Mouse (Mus musculus) midbrain, embryonic 16.5 days (tissue): ENCODE results near the gene Phactr1. TPM values are rescaled to one million over a fixed set of nuclear protein-coding genes. Genes with fewer than 3 reads are reported as not detected.
A peak's percentile ranks its signal among the peaks of the same experiment; 100 is the strongest.

ENCODE experiments used
- ATAC-seq: fragments of 200-750 bp; cut with Nextera tagmentation; 2 replicates; pipeline ENCODE4 v1.8.0; 2017; ENCODE audit warnings: moderate TSS enrichment
- H3K27ac ChIP-seq: fragments of 300-500 bp; sonication (generic); 2 replicates; pipeline ENCODE4 v1.5.1; 2014; ENCODE audit warnings: mild to moderate bottlenecking, low read length, mixed read lengths
- H3K27me3 ChIP-seq: fragments of 300-500 bp; sonication (generic); 2 replicates; pipeline ENCODE4 v1.6.1; 2014; ENCODE audit warnings: low read depth, low read length, mixed read lengths; ENCODE audit not compliant: control insufficient read depth, insufficient read depth
- H3K36me3 ChIP-seq: fragments of 300-500 bp; sonication (generic); 2 replicates; pipeline ENCODE4 v1.6.1; 2014; ENCODE audit warnings: mild to moderate bottlenecking, low read length, moderate library complexity, mixed read lengths; ENCODE audit not compliant: control insufficient read depth, insufficient read depth
- H3K4me1 ChIP-seq: fragments of 300-500 bp; sonication (generic); 2 replicates; pipeline ENCODE4 v1.6.1; 2014; ENCODE audit warnings: mild to moderate bottlenecking, low read length, mixed read lengths; ENCODE audit not compliant: control insufficient read depth, insufficient read depth
- H3K4me2 ChIP-seq: fragments of 300-500 bp; sonication (generic); 2 replicates; pipeline ENCODE4 v1.6.1; 2014; ENCODE audit warnings: mild to moderate bottlenecking, low read length, mixed read lengths
- H3K4me3 ChIP-seq: fragments of 300-500 bp; sonication (generic); 2 replicates; pipeline ENCODE4 v1.5.1; 2014; ENCODE audit warnings: low read depth, mild to moderate bottlenecking, low read length, moderate library complexity, mixed read lengths
- H3K9ac ChIP-seq: fragments of 300-500 bp; sonication (generic); 2 replicates; pipeline ENCODE4 v1.6.1; 2014; ENCODE audit warnings: low read depth, low read length, mixed read lengths
- H3K9me3 ChIP-seq: fragments of 300-500 bp; sonication (generic); replicated peaks from 2 replicates; pipeline ENCODE4 v1.6.1; 2014; ENCODE audit warnings: mild to moderate bottlenecking, low read length, mixed read lengths; ENCODE audit not compliant: control insufficient read depth, poor library complexity, severe bottlenecking
- WGBS: fragments of 180-500 bp; shearing (Covaris S2); extraction: QIAGEN DNeasy Blood & Tissue Kit; methylation state at CpG from one replicate; pipeline ENCODE4 v1.1.7; 2014; 5-methylcytosine and 5-hydroxymethylcytosine counted together
- polyA plus RNA-seq: library from polyadenylated mRNA; unstranded; fragments of >200 nt; fragmentation: Nextera tagmentation; extraction: Ambion mirVana; gene quantifications from 2 replicates; pipeline ENCODE4 v1.2.1, GENCODE M21; 2015

The Phactr1 gene
- polyA plus RNA-seq, 1 experiment from 2014 or later = 62.5 TPM

DNA sequence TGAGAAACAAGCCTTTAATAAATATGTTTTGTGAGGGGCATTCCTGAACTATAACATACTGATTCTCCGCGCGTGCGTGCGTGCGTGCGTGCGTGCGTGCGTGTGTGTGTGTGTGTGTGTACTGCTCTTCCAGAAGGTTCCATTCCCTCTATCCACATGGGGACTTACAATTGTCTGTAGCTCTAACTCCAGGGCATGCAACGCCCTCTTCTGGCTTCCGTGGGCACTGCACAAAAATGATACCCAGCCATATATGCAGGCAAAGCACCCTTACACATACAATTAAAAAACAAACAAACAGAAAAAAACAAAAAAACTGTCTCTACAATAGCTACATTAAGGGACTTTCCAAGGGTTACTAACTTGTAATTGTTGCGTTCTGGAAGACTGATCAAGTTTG, 108.8 kb downstream of the Phactr1 start:
- WGBS = 90% methylated on average over 13 of the region's 13 CpGs
- Histone ChIP-seq H3K27me3 (no peaks in the 10 kb centered on the region), H3K4me3 (no peak overlapping the region), H3K9ac (no peak overlapping the region), H3K4me1 (0 out of 2 replicates have a peak, but pooled peaks cover 4% of the 10 kb centered on the region), H3K4me2 (no peak overlapping the region), H3K9me3 (no peaks in the 10 kb centered on the region), H3K36me3 (no peaks in the 10 kb centered on the region), H3K27ac (no peak overlapping the region)
- no peak for ATAC-seq

DNA sequence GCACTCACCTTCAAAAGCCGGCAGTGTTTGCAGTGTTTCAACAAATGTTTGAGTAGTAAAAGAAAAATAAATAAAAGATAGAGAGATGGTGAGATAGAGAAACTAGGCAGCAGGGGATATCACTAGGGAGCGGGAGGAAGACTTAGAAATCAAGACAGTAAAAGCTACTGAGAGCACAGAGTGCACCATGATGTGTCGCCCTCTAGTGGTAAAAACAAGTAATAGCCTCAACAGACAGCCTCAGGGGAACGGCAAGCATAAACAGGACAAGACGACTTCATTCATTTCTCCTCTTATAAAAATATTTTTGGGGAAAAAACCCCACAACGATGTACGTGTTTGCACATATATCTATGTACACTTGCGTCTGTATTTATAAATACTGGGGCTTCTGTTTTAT, 111.9 kb downstream of the Phactr1 start:
- Histone ChIP-seq H3K27ac (no peak overlapping the region), H3K9me3 (no peaks in the 10 kb centered on the region), H3K9ac (no peak overlapping the region), H3K4me1 (0 out of 2 replicates have a peak, but pooled peaks cover 4% of the 10 kb centered on the region), H3K4me2 (no peak overlapping the region), H3K36me3 (no peaks in the 10 kb centered on the region), H3K4me3 (no peak overlapping the region), H3K27me3 (no peaks in the 10 kb centered on the region)
- ATAC-seq = no peak
- WGBS = 20% methylated on average over 8 of the region's 8 CpGs

DNA sequence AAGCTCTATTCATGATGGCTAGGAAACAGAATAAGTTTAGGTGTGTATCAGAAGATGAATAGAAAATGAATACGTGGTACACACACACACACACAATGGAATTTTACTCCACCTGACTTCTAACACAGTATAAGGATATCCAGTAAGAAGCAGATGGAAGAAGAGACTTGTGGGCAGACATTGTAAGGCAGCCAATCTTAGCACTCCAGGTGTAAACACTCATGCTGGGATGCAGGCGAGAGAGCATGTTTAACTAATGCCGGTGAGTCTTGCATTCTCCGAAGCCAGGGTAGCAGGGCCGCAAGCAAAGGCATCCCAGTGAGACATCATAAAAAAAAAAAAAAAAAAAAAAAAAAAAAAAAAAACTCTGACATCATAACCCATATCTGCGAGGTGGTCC, 120.1 kb downstream of the Phactr1 start:
- WGBS = 89% methylated on average over 6 of the region's 6 CpGs
- Histone ChIP-seq H3K36me3 (no peaks in the 10 kb centered on the region), H3K4me2 (no peak overlapping the region), H3K4me3 (no peak overlapping the region), H3K27me3 (no peaks in the 10 kb centered on the region), H3K4me1 (peaks cover 7% of the 10 kb centered on the region), H3K9me3 (no peaks in the 10 kb centered on the region), H3K9ac (no peak overlapping the region), H3K27ac (no peak overlapping the region)
- no peak for ATAC-seq

DNA sequence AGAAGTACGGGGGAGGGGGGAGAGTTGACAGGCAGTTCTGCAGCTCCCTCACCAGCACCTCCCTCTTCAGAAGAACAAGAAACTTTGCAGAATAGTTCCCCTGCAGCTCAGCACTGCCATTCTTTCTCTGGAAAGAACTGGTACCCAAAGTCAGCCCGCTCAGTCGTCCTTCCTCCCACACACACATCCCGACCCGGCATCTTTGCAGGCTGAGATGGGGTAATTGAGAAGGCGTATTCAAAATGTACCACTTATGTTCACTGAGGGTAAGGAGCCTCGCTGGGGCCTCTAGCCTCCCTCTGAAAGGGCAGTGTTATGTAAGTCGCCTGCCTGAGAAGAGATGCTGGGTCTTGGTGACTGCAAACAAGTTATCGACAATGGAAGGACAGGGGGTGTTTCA, 123.9 kb downstream of the Phactr1 start:
- Histone ChIP-seq H3K36me3 (no peaks in the 10 kb centered on the region), H3K27ac (no peak overlapping the region), H3K4me3 (no peak overlapping the region), H3K4me1 (peaks cover 5% of the 10 kb centered on the region; the same call in 1 of the 2 replicates), H3K4me2 (no peak overlapping the region), H3K9ac (no peak overlapping the region), H3K27me3 (no peaks in the 10 kb centered on the region), H3K9me3 (no peaks in the 10 kb centered on the region)
- no peak for ATAC-seq
- 31% methylated on average over 9 of the region's 9 CpGs for WGBS

DNA sequence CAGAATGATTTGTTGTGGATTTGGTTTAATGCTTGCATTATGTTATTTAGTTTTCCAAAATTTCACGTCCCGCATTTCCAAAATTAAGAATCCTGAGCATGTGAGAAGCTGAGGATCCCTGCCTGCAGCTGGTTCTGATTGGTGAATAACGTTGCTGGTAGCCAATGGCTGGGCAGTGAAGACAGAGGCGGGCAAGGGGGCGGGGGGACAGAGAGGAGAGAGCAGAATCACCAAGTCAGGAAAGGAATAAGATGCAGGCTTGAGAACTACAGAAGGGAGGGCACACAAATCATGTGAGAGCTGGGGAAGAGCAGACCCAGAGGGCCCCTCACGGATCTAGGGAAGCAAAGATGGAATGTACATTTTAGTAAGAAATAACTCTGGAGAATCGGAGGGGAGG, 132.3 kb downstream of the Phactr1 start:
- H3K4me1 ChIP-seq = peaks cover 11% of the 10 kb centered on the region; the same call in 1 of the 2 replicates
- H3K9me3 ChIP-seq = 0 out of 2 replicates have a peak, but pooled peaks cover 2% of the 10 kb centered on the region
- H3K4me3 ChIP-seq = 0 out of 2 replicates have a peak overlapping the region, but pooled peaks have one; percentile 4
- peak overlapping the region; percentile 49 for H3K4me2 ChIP-seq
- H3K9ac ChIP-seq = peak overlapping the region; percentile 12; the same call in 1 of the 2 replicates
- no peaks in the 10 kb centered on the region for H3K36me3 ChIP-seq
- 17% methylated on average over 7 of the region's 7 CpGs for WGBS
- no peaks in the 10 kb centered on the region for H3K27me3 ChIP-seq
- no peak overlapping the region for H3K27ac ChIP-seq
- ATAC-seq = peak; percentile 81

DNA sequence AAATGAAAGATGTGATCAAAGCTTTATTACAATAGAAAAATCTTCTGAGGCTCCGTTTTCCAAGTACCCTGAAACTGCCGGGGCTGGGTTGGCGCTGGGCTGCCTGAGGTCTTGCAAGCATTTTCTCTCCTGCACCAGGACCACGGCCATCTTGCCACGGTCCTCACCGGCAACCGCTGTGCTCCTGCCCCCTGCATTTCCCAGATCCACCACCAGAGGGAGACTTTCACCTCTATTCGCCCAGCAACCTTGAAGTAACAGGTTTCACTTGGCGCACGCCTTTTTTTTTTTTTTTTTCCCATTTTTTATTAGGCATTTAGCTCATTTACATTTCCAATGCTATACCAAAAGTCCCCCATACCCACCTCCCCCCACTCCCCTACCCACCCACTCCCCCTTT, 138.0 kb downstream of the Phactr1 start:
- Histone ChIP-seq H3K4me1 (peaks cover 16% of the 10 kb centered on the region), H3K27ac (no peak overlapping the region), H3K9ac (no peak overlapping the region), H3K27me3 (no peaks in the 10 kb centered on the region), H3K9me3 (0 out of 2 replicates have a peak, but pooled peaks cover 2% of the 10 kb centered on the region), H3K4me2 (no peak overlapping the region), H3K36me3 (no peaks in the 10 kb centered on the region), H3K4me3 (no peak overlapping the region)
- 56% methylated on average over 10 of the region's 10 CpGs for WGBS
- no peak for ATAC-seq

DNA sequence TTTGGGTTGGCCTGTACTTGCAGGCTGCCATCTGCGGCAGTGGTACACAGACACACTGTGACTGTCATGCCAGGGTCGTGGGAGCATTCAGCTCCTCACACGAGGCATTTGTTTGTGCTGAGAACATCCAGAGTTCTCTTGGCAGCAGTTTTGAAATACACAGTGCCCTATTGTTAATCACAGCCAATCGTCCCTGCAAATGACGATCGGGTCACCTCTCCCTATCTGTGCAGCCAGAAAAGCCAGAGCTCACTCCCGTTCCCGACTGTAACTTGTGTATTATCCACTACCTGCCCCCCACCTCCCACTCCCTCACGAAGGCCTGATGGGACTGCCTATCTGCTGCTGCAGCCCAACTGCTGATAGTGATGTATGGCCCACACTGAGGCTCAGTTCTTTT, 140.1 kb downstream of the Phactr1 start:
- Histone ChIP-seq H3K27ac (no peak overlapping the region), H3K36me3 (no peaks in the 10 kb centered on the region), H3K9me3 (0 out of 2 replicates have a peak, but pooled peaks cover 2% of the 10 kb centered on the region), H3K4me2 (no peak overlapping the region), H3K9ac (no peak overlapping the region), H3K27me3 (no peaks in the 10 kb centered on the region), H3K4me1 (peaks cover 13% of the 10 kb centered on the region; the same call in 1 of the 2 replicates), H3K4me3 (no peak overlapping the region)
- whole genome bisulfite sequencing = 54% methylated on average over 9 of the region's 9 CpGs
- 0 out of 2 replicates have a peak, but pooled peaks have one; percentile 27 for ATAC-seq

DNA sequence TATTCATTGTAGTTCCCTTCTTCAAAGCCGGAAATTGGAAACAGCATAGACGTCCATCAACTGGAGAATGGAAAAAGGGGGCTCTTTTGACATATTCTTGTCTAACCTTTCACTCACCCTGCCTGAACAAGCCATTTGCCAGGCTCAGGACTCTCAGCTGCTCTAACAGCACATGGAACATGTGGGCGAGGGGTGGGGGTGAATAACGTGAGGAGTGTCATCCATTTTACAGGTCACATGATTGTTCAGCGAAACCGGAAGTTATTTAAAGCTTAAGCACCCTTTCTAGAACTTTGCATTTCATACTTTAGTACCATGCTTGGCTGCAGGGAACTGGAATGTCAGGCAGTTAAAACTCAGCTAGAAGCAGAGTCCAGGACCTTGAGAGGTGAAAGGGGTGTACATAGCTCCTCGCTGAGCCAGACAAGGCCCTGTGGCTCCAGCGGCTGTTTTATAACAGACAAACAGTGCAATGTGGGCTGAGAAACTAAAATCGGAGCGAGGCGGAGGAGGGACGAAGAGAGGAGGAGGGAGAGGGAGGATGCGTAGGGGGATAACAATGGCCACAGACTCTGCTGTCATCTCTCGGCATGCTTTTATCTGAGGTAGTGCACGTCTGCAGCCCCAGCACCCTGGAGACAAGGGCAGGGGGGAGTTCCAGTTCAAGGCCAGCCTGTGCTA, 141.1 kb downstream of the Phactr1 start:
- H3K4me1 ChIP-seq = peaks cover 13% of the 10 kb centered on the region; the same call in 1 of the 2 replicates
- peak; percentile 30; the same call in 1 of the 2 replicates for ATAC-seq
- no peaks in the 10 kb centered on the region for H3K36me3 ChIP-seq
- no peak overlapping the region; the same call in 1 of the 2 replicates for H3K27ac ChIP-seq
- 51% methylated on average over 15 of the region's 15 CpGs for WGBS
- 0 out of 2 replicates have a peak, but pooled peaks cover 1% of the 10 kb centered on the region for H3K9me3 ChIP-seq
- no peak overlapping the region for H3K4me3 ChIP-seq
- H3K9ac ChIP-seq = no peak overlapping the region
- H3K27me3 ChIP-seq = no peaks in the 10 kb centered on the region
- H3K4me2 ChIP-seq = no peak overlapping the region

DNA sequence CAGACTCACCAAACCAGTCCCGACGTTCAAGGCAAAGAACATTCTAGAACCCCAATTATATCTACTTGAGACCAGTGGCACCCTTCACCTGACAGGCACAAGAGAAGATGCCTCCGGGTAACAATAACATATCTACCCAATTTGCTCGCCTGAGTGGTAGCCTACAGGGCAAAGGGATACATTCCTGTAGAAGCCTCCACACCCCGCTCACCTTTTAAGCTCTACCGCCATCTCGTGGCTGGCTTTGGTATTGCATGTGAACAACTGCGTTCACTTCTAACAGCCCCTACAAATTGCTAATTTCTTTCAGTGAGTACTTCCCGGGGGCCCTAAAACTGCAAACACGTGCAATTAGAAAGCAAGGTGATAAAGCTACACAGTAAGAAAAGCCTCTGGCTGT, 142.1 kb downstream of the Phactr1 start:
- peak; percentile 76 for ATAC-seq
- no peak overlapping the region for H3K4me3 ChIP-seq
- 22% methylated on average over 10 of the region's 10 CpGs for WGBS

More for the DNA sequence above, 142.1 kb downstream of the Phactr1 start:
- no peaks in the 10 kb centered on the region for H3K9me3 ChIP-seq
- H3K4me1 ChIP-seq = peaks cover 13% of the 10 kb centered on the region; the same call in 1 of the 2 replicates
- H3K36me3 ChIP-seq = no peaks in the 10 kb centered on the region
- H3K27ac ChIP-seq = no peak overlapping the region
- H3K27me3 ChIP-seq = no peaks in the 10 kb centered on the region
- no peak overlapping the region for H3K4me2 ChIP-seq
- no peak overlapping the region for H3K9ac ChIP-seq
